Mouse (Mus musculus): Measurements from ENCODE around the gene Syce1l.

- no peak for TF ChIP-seq CTCF (IDR thresholded peaks at IDR 0.05; ENCODE audit: low read depth, low read length)
- no peak for TF ChIP-seq POLR2A (IDR thresholded peaks at IDR 0.05; ENCODE audit: borderline replicate concordance, low read depth, low read length)
Observed at GRCm38 (mm10) chr8:113656154-113656553, 13.1 kb downstream of the Syce1l start.

Measured in bone marrow macrophage, adult 2 months (primary cell).